Mouse (Mus musculus) activated CD4-positive, CD25-positive, alpha-beta regulatory T cell, adult 4 months (primary cell): Measurements from ENCODE around the gene Ap1ar. TPM values are rescaled to one million over a fixed set of nuclear protein-coding genes. Genes with fewer than 3 reads are reported as not detected.

Source experiments
- ATAC-seq: one replicate; pipeline ENCODE4 v1.8.0; 2017
- polyA plus RNA-seq, 2 experiments: library from polyadenylated mRNA; unstranded; fragments of 100-300 nt; shearing (Covaris generic); gene quantifications; one replicate each; pipeline ENCODE4 v1.2.1; 2017

The Ap1ar gene
- polyA plus RNA-seq = 10 to 100 TPM; 15.4 to 25.2 TPM

- peak; percentile 96 for ATAC-seq
Measured at GRCm38 (mm10) chr3:127837154-127837865, at the start of gene Ap1ar. Gene Ap1ar (minus strand): TSS chr3:127837523.

- no peak for ATAC-seq
Measured at GRCm38 (mm10) chr3:127881684-127882083, 44.4 kb upstream of the Ap1ar start.

GRCm38 (mm10) chr3:127879968-127880367 lies 42.6 kb upstream of the Ap1ar start:
- no peak for ATAC-seq

GRCm38 (mm10) chr3:127875509-127875908 lies 38.2 kb upstream of the Ap1ar start:
- ATAC-seq = peak; percentile 65

GRCm38 (mm10) chr3:127875059-127875458 lies 37.7 kb upstream of the Ap1ar start:
- ATAC-seq = peak; percentile 34

DNA sequence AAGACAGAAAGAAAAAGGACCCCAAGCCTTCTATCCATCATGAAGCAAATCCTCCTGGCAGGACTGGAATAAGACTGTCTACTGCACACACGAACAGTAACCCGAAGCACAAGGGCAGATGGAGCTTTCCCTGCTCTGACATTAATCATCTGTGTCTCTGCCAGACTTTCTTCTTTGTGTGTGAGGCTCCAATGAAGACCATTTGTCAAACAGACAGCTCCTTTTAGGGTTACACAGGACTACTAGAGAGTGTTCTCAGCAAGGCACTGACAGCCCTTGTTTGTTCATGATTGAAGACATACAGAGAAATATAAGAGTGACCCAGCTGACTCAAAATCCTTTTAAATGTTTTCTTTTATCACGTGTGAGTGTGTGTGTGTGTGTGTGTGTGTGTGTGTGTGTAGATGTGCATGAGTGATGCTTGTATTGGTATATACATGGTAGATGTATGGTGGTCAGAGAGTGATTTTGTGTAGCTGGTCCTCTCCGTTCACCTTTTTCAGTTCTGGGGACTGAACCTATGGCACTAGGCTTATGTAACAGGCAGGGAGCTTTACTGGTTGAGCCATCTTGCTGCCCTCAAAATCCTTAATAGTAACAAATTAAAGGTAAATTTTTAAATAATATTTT lies 37.0 kb upstream of the Ap1ar start:
- no peak for ATAC-seq

- ATAC-seq = peak; percentile 25
Measured at GRCm38 (mm10) chr3:127871575-127871974, 34.3 kb upstream of the Ap1ar start.

- no peak for ATAC-seq
Measured at GRCm38 (mm10) chr3:127868880-127869279, 31.6 kb upstream of the Ap1ar start.

DNA sequence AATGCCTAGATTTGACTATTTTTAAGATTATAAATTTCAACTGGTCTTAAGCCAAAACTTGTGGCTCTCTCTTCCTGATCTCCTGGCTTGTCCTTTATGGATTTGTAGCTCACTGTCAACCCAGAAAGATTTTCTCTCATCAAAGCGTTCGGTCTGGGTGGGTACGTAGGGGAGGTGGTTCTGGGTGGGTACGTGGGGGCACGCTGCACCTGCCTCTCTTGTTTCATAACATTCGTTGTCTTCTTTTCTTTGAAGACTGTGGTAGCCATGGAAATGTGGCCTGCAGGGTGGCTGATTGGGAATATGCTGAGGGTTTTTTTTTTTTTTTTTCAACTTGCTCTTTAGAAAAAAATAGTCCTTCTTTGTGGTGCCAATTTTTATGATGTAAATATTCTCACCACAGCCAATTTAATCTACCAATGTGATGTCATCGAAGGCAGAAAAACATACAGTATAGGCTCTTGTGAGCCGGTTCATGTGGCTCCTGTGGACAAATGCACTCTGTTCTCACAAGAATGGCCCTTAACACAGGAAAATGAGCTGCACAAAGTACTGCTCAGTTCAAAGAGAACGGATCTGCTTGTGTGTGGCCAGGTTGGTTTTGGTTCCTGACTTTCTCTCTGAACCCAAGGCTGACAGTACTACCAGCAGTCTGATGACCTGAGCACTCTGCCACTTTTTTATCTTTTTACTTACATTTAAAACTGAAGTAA lies 30.9 kb upstream of the Ap1ar start:
- no peak for ATAC-seq

GRCm38 (mm10) chr3:127864242-127864641 lies 26.9 kb upstream of the Ap1ar start:
- no peak for ATAC-seq

DNA sequence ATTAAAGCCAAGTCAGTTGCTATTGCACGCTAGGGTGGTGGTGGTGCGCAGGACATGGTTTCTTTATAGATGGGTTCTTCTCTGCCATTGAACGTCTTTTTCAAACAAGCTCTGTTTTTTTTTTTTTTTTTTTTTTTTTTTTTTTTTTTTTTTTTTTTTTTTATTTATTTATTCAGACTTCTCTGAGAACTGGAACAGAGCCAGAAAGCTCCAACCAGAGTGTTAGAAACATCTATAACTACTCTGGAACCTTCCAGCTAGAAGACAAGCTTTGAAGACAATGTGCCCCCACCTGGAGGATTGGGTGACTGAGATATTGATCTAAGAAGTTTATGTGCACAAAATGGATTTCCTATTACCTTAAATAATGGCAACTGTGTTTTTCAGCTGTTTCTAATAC lies 26.2 kb upstream of the Ap1ar start:
- no peak for ATAC-seq

DNA sequence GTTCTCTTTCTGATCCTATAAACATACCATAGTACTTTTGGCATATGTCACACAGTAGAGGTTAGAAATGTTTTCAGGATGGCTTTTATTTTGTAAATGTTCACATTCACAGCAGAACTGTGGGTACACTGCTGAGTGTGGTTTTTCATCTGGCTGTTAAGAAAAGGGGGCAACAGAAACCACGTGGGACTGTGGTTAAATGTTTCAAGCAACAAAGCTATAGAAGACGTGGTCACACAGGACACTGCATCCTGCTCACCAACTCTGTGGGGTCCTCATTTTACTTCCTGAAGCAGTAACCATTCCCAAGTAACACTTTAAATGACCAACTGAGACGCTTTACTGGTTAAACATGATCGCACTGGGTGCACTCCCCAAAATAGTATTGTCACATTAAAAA lies 25.2 kb upstream of the Ap1ar start:
- ATAC-seq = no peak

DNA sequence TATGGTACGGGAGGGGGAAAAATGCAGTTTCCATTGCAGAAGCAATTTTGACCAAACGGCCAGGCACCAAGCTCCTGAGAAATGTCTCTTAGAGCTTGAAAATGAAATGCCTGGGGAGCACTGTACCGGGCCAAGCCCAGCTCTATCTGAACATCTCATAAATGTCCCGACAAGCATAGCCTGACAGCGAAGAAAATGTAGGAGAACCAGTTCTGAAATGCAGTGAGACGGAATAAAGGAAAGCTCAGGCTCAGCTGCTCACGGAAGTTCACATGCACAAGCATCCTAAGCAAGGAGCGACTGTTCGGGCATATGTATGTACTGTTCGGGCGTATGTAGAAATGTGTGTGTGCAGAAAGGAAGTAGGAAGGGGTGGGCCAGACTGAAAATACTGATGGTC lies 24.0 kb upstream of the Ap1ar start:
- ATAC-seq = no peak

GRCm38 (mm10) chr3:127853431-127854206 lies 16.3 kb upstream of the Ap1ar start:
- ATAC-seq = peak; percentile 83

- ATAC-seq = no peak
Measured at GRCm38 (mm10) chr3:127852722-127853121, 15.4 kb upstream of the Ap1ar start.

GRCm38 (mm10) chr3:127850776-127851646 lies 13.7 kb upstream of the Ap1ar start:
- no peak for ATAC-seq

DNA sequence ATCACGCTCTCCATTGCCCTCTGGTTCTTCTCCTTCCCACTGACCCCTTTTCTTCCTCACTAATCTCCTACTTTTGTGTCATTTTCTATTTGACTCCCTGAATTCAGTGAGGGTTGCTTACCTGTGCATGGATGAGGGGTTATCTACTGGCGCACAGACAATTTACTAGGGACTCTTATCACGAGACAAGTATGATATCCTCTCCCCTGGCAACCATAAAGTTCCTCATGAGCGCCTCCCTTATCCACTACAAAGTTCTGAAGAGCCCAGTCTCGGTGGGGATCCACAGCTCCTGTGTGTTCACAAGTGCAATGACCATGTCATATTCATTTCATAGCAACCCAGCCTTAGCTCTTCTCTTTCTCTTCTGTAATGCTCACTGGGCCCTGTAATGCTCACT lies 12.6 kb upstream of the Ap1ar start:
- ATAC-seq = no peak

GRCm38 (mm10) chr3:127848088-127848808 lies 10.9 kb upstream of the Ap1ar start:
- ATAC-seq = no peak

GRCm38 (mm10) chr3:127843941-127844327 lies 6.6 kb upstream of the Ap1ar start:
- no peak for ATAC-seq

DNA sequence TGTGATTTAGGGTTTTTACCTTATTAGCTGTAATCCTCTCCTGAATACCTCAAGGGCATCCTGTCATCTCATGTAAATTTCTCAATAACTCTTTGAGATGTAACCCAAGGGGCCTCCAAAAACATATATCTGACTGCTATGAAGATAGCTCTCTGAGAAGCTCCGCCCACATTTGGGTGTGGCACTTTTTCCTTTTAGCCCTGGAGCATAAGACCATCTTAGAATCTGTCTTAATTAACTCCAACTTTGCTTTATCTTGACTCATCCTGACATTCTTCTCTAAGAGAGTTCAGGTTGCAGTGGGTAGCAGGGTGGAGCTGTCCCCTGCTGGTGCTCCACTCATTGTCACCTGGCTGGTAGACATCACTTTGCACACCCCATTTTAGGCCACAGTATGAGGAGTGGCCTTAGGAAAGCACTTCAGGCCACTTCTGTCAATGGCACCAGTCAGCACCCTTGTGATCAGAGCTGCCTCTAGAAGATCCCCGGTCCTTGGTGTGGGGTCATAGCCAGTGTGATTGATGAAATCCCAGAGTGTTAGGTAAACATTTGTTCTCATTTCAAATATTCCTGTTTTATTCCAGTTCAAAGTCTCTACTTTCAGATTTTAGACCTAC lies 6.1 kb upstream of the Ap1ar start:
- no peak for ATAC-seq

- ATAC-seq = no peak
Measured at GRCm38 (mm10) chr3:127841926-127842325, 4.6 kb upstream of the Ap1ar start.
